Mouse (Mus musculus) E14TG2a.4 (cell line): Measurements from ENCODE around the gene Iqsec3.

Source experiments
- H3K27me3 ChIP-seq: 2 replicates; pipeline ENCODE4 v1.6.1; 2014; ENCODE audit warnings: low read length, control low read depth; ENCODE audit not compliant: insufficient read depth
- H3K36me3 ChIP-seq: 2 replicates; pipeline ENCODE4 v1.6.1; 2014; ENCODE audit warnings: low read length, control low read depth; ENCODE audit not compliant: insufficient read depth
- H3K4me1 ChIP-seq: replicated peaks from 2 replicates; pipeline ENCODE4 v1.6.1; 2014; ENCODE audit warnings: low read depth, low read length, control low read depth
- H3K4me3 ChIP-seq: replicated peaks from 2 replicates; pipeline ENCODE4 v1.5.1; 2014; ENCODE audit warnings: mild to moderate bottlenecking, low read length
- H3K9me3 ChIP-seq: 2 replicates; pipeline ENCODE4 v1.6.1; 2014; ENCODE audit warnings: low read length, control low read depth
- CTCF ChIP-seq: conservative IDR thresholded peaks from 2 replicates; pipeline ENCODE4 v1.5.1; 2014; ENCODE audit warnings: low read length
- NANOG ChIP-seq: IDR thresholded peaks from 2 replicates; pipeline ENCODE4 v1.6.1; 2014; ENCODE audit warnings: borderline replicate concordance, low read length, mixed read lengths
- POU5F1 ChIP-seq: IDR thresholded peaks from 2 replicates; pipeline ENCODE4 v1.6.1; 2014; ENCODE audit warnings: low read length, borderline replicate concordance

Gene Iqsec3

DNA sequence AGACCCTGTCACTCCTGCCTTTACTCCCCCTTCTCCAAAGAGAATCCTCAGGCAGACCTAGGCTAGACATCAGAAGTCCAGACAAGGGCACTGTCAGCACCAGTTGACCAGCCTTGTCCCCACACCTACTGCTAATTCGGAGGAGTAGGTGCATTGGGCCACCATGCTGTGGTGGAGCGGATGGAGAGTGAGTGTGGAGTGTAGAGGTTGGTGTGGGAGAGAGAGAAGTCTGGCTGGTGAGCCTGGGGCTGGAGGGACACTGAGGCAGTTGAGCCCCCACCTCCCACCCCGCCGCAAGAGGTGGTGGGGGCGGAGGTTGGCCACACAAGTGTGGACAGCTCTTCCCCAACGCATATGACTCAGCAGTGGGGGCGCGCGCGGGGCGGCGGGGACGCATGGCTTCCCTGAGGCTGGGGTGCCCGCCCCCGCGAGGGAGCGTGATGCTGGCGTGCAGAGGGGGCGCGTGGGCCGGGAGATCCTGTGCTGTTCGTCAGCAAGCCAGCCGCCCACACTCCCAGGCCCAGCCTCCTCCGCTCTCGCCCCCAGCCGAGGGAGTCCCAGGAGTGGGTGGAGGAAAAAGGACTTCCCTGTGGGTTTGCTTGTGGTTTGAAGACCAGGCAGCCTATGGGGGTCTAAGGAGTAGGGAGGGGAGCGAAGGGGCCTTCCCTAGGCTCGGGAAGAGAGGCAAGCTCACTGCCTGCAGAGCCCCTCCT, 10.7 kb downstream of the Iqsec3 start:
- TF ChIP-seq CTCF (no peak), POU5F1 (no peak), NANOG (no peak)
- peak overlapping the region; percentile 71 for H3K4me3 ChIP-seq
- peaks cover 9% of the 10 kb centered on the region for H3K4me1 ChIP-seq
- no peaks in the 10 kb centered on the region for H3K36me3 ChIP-seq
- H3K9me3 ChIP-seq: no peaks in the 10 kb centered on the region
- H3K27me3 ChIP-seq: peaks cover 71% of the 10 kb centered on the region

DNA sequence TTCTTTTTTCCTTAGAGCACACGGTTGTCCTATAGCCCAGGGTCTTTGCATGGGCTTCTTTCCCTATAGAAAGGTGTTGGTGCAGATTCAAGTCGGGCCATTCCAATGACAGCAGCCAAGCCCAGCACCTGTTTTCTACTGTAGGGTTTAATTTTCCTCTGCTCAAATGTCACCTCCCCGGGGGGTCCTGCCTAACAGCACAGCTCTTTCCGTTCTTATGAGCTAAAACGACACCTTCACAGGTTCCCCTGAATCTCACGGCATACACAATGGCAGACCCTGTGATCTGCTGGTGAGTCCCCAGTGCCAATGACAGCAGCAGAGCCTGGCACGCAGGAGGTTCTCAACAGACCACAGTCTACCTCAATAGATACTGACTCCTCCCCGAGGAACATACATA, 16.1 kb downstream of the Iqsec3 start:
- TF ChIP-seq POU5F1 (no peak), CTCF (no peak), NANOG (no peak)
- H3K4me1 ChIP-seq: no peaks in the 10 kb centered on the region
- no peaks in the 10 kb centered on the region for H3K36me3 ChIP-seq
- H3K4me3 ChIP-seq: no peak overlapping the region
- peaks cover 59% of the 10 kb centered on the region for H3K27me3 ChIP-seq
- H3K9me3 ChIP-seq: no peaks in the 10 kb centered on the region

DNA sequence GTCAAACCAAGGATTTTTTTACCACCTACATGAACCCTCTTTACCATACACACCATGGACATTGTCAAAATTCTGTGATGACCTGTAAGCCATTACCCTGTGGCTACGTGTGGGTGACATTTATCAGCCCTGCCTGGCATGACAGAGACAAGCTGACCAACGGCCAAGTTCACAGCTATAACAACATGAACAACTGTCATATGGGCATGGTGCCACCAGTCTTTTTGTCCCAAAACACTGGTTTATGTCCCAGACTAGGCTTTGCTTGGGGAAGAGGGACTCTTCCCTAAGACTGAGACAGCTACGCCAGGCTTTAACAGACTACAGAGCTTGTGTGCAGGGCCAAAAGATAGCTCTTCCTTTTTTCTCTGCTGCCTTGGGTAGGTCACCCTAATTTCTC, 16.8 kb downstream of the Iqsec3 start:
- H3K36me3 ChIP-seq: no peaks in the 10 kb centered on the region
- no peaks in the 10 kb centered on the region for H3K4me1 ChIP-seq
- H3K9me3 ChIP-seq: no peaks in the 10 kb centered on the region
- H3K27me3 ChIP-seq: peaks cover 55% of the 10 kb centered on the region
- no peak overlapping the region for H3K4me3 ChIP-seq
- TF ChIP-seq POU5F1: no peak
- no peak for TF ChIP-seq NANOG
- no peak for TF ChIP-seq CTCF

DNA sequence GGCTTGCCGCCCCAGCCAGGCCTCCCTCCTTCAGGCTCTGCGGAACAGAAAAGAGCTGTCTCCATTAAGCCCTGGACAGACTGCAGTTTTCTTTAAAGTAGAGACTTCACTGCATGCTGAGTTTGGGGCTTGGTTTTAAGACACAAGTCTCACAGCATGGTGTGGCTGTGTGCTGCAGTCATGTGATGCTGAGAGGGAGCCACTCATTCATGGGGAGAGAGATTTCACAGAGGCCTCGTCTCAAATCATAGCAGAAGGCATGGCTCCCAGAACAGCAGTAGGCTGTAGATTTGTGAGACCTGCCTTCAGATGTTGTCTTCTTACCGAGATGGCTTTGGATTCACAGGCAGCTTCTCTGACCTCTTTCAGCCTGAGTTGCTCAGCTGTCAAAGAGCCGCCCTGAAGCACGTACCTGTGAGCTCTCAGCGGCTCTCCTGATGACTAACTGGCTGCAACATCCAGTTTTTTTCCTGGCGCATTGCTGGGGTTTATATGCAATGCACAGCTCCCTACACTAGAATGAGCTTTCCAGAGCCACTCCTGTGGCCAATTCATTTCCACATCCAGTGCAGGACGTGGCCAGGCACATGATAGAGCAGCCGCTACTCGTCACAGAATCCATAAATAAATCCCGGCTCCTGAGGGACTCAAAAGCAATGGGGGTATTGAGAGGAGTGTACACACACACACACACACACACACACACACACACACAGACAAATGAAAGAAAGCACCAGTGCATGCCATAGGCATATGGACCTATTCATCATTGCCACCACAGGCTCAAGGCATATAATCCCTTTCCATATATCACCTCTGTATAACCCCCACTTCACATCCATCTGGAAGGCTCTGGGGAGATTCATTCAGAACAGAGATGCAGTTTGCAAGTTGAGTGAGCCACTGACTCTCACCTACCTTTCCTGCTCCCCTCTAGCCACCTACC, 18.7 kb downstream of the Iqsec3 start:
- Histone ChIP-seq H3K4me1 (no peaks in the 10 kb centered on the region), H3K27me3 (peaks cover 54% of the 10 kb centered on the region)
- TF ChIP-seq NANOG: no peak
- no peak for TF ChIP-seq POU5F1
- no peak for TF ChIP-seq CTCF

DNA sequence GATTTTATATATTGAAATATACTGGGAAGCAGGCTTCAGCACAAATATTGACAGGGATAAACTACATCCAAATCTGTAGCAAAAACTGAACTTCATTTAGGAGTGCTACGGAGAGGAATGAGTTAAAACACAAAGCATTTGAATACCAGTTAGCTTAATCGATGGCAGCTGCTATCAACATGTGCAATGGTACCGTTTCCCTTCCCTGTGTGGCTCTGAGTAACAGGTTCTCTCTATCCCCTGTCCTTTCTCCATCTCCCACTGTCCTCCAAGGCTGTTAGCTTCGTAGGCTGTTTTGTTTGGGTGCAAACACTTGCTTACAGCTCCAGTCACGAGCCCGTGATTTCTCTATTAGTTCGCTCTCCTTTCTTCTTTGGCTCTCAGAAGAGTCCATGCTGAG, 19.7 kb downstream of the Iqsec3 start:
- no peaks in the 10 kb centered on the region for H3K36me3 ChIP-seq
- no peaks in the 10 kb centered on the region for H3K9me3 ChIP-seq
- no peak for TF ChIP-seq NANOG
- no peak for TF ChIP-seq CTCF
- no peak for TF ChIP-seq POU5F1
- no peak overlapping the region for H3K4me3 ChIP-seq
- H3K27me3 ChIP-seq: peaks cover 53% of the 10 kb centered on the region
- H3K4me1 ChIP-seq: no peaks in the 10 kb centered on the region

More for the DNA sequence above, 18.7 kb downstream of the Iqsec3 start:
- Histone ChIP-seq H3K36me3 (no peaks in the 10 kb centered on the region), H3K9me3 (no peaks in the 10 kb centered on the region), H3K4me3 (no peak overlapping the region)

DNA sequence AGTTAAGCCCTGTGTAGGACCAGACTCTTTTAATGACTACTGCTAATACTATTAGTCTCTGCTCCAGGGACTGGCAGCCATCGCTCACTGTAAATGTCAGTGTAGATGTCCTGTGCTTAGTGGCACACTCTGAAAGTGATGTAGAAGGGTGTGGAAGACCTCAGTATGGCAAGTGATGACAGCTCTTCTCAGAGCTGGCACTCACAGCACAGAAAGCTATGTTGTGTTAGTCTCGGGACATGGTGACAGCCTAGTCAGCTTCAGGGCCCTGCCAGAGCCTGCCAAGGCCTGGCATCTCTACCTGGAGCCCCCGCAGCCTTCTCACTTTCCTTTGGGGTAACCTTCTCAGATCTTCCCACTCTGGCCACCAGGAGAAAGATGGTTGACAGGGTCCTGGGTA, 21.8 kb downstream of the Iqsec3 start:
- H3K27me3 ChIP-seq: peaks cover 47% of the 10 kb centered on the region
- no peak overlapping the region for H3K4me3 ChIP-seq
- H3K4me1 ChIP-seq: no peaks in the 10 kb centered on the region
- no peaks in the 10 kb centered on the region for H3K9me3 ChIP-seq
- H3K36me3 ChIP-seq: no peaks in the 10 kb centered on the region
- no peak for TF ChIP-seq POU5F1
- no peak for TF ChIP-seq NANOG
- TF ChIP-seq CTCF: no peak

DNA sequence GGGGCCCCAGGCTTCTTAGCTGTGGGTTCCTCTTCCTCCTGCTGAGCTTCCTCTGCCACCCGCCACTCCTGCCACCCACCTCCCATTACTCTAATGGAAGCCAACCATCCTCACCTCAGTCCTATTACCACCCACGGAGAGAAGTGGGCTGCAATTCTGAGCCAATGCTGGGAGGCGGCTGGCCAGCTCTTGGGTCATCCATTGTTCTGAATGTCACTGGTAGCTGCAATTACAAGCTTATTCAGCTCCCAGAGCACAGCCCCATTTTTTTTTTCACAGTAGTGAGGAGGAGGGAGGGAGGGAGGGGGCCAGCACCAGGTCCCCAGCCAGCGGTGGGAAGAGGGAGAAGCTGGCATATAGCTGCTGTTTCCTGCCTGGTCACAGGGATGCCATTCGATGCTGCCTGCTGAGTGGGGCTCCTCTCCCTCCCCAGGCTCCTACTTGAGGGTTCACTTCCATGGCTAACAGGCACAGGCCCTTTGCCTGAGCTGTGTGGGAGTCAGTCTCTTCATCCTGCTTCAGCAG, 32.7 kb downstream of the Iqsec3 start:
- Histone ChIP-seq H3K36me3 (no peaks in the 10 kb centered on the region), H3K27me3 (peaks cover 27% of the 10 kb centered on the region), H3K4me1 (no peaks in the 10 kb centered on the region), H3K4me3 (no peak overlapping the region), H3K9me3 (peaks cover 12% of the 10 kb centered on the region; the same call in 1 of the 2 replicates)
- TF ChIP-seq CTCF (no peak), NANOG (no peak), POU5F1 (no peak)

DNA sequence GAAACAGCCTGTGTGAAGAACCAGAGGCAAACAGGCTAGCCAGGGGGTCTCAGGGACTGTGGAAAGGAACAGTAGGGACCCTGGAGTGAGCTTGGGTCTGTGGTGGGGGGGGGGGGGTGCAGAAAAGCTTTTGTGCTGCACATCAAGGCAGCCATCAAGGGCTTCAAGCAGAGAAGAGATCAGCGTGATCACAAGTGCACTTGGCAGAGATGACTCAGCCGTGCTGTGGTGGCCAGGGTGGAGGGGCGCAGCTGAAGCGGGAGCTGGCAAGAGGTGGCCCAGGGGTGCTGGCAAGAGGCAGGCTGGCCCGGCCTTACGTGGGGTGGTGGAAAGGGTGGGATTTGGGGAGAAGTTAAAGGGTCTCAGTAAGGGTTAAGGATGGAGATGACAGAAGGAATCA, 48.6 kb downstream of the Iqsec3 start:
- TF ChIP-seq POU5F1 (no peak), NANOG (no peak), CTCF (no peak)
- peaks cover 7% of the 10 kb centered on the region; the same call in 1 of the 2 replicates for H3K4me1 ChIP-seq
- no peaks in the 10 kb centered on the region for H3K9me3 ChIP-seq
- H3K4me3 ChIP-seq: no peak overlapping the region
- no peaks in the 10 kb centered on the region for H3K36me3 ChIP-seq
- H3K27me3 ChIP-seq: peaks cover 69% of the 10 kb centered on the region
